Mouse (Mus musculus) liver, embryonic 14.5 days (tissue): ENCODE data around the gene Scn9a. TPM values are rescaled to one million over a fixed set of nuclear protein-coding genes. Genes with fewer than 3 reads are reported as not detected.

Experiments
- ATAC-seq: fragments of 200-750 bp; cut with Nextera tagmentation; 2 replicates; pipeline ENCODE4 v1.8.0; 2017; ENCODE audit warnings: moderate number of reproducible peaks, mild to moderate bottlenecking, moderate library complexity; ENCODE audit not compliant: insufficient read depth
- DNase-seq, 3 experiments: peaks; one replicate each; pipeline ENCODE4 v3.0.0-alpha.2; 2012 to 2013; ENCODE audit warnings: low read depth in 3 of 3, low spot score in 3 of 3
- H3K27ac ChIP-seq: fragments of 300-500 bp; sonication (generic); 2 replicates; pipeline ENCODE4 v1.5.1; 2014; ENCODE audit warnings: moderate library complexity, mild to moderate bottlenecking, control low read depth, inconsistent platforms
- H3K27me3 ChIP-seq: fragments of 300-500 bp; sonication (generic); 2 replicates; pipeline ENCODE4 v1.6.1; 2014; ENCODE audit warnings: mild to moderate bottlenecking, low read length, moderate library complexity; ENCODE audit not compliant: control insufficient read depth, insufficient read depth
- H3K36me3 ChIP-seq: fragments of 300-500 bp; sonication (generic); replicated peaks from 2 replicates; pipeline ENCODE4 v1.6.1; 2014; ENCODE audit warnings: low read depth; ENCODE audit not compliant: control insufficient read depth, insufficient read depth
- H3K4me1 ChIP-seq, 2 experiments: fragments of 200-500 bp in 1 of 2; fragments of 300-500 bp in 1 of 2; sonication (generic) in 1 of 2; replicated peaks; 2 replicates each; pipeline ENCODE4 v1.6.1; 2012 to 2014; ENCODE audit warnings: antibody characterized with exemption in 1 of 2, inconsistent platforms in 1 of 2, low read length in 1 of 2; ENCODE audit not compliant: control insufficient read depth in 2 of 2, insufficient read depth in 2 of 2
- H3K4me2 ChIP-seq: fragments of 300-500 bp; sonication (generic); 2 replicates; pipeline ENCODE4 v1.6.1; 2014; ENCODE audit warnings: low read depth, mild to moderate bottlenecking, control low read depth, moderate library complexity
- H3K4me3 ChIP-seq, 2 experiments: fragments of 200-500 bp in 1 of 2; fragments of 300-500 bp in 1 of 2; sonication (generic) in 1 of 2; 2 replicates each; pipeline ENCODE4 v1.5.1; 2012 to 2014; ENCODE audit warnings: low read depth in 2 of 2, low read length in 2 of 2, mild to moderate bottlenecking in 2 of 2, control low read depth in 1 of 2, inconsistent platforms in 1 of 2, moderate library complexity in 1 of 2; ENCODE audit not compliant: insufficient read depth in 1 of 2
- H3K9ac ChIP-seq: fragments of 300-500 bp; sonication (generic); replicated peaks from 2 replicates; pipeline ENCODE4 v1.6.1; 2014; ENCODE audit warnings: mild to moderate bottlenecking, control low read depth, moderate library complexity
- H3K9me3 ChIP-seq: fragments of 300-500 bp; sonication (generic); 2 replicates; pipeline ENCODE4 v1.6.1; 2016; ENCODE audit warnings: low read length, mixed read lengths; ENCODE audit not compliant: control insufficient read depth
- CTCF ChIP-seq: IDR thresholded peaks from 2 replicates; pipeline ENCODE4 v1.5.1; 2016; ENCODE audit warnings: antibody characterized with exemption, low read depth, control low read depth
- EP300 ChIP-seq: IDR thresholded peaks from 2 replicates; pipeline ENCODE4 v1.6.1; 2016; ENCODE audit warnings: antibody characterized with exemption, low read depth
- WGBS: fragments of 180-500 bp; shearing (Covaris S2); extraction: QIAGEN DNeasy Blood & Tissue Kit; methylation state at CpG from one replicate; pipeline ENCODE4 v1.1.7; 2014; ENCODE audit not compliant: insufficient replicate concordance; 5-methylcytosine and 5-hydroxymethylcytosine counted together
- polyA plus RNA-seq, 2 experiments: library from polyadenylated mRNA; depleted of rRNA in 1 of 2; stranded (reverse) in 1 of 2; unstranded in 1 of 2; fragments of >200 nt; fragmentation: Nextera tagmentation in 1 of 2; extraction: Ambion mirVana in 1 of 2; gene quantifications; 2 replicates each; pipeline versions ENCODE4 v1.2.1 to v1.2.3; 2012 to 2014

The Scn9a gene
- polyA plus RNA-seq (2012; rRNA removed) (under 0.01 and 0.01 TPM in 2 replicates), polyA plus RNA-seq (2014; fragmentation: Nextera tagmentation; extraction: Ambion mirVana) (not detected in 2 replicates)

DNA sequence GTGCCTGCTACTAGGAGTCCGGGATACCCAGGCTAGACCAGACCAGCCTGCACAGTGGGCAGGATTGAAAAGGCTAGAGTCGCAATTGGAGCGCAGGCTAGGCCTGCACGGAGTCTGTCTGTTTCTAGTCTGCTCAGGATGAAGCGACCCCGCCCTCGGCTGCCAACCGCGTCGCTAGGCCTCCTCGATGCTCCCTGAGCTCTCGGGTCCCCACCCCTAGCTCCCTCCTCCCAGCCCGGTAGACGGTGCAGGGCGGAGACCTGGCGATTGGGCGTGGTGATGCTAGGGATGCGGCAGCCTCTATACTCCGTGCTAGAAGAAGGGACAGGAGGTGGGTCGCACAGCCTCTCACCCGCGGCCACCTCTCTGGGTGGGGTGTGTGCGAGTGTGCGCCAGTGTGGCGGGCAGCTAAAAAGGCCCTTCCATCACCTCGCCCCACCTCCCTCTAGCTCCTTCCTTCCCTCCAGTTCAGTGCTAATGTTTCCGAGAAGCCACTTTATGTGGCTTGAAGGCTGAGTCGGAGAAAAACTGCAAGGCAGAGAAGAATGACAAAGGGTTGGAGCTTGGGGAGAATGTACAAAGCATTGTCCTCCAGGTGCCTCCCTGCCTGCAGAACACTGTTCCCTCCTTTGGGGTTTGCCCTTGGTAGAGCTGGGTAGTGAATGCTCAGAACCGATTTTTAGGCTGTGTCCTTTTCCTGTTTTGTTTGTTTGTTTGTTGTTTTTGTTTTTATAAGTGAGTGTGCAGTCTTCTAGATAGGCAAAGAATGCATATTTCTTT lies at the start of gene Scn9a:
Gene Scn9a (minus strand): TSS at position 383 of the 780 bp plus-strand sequence.
- ATAC-seq: no peak
- H3K36me3 ChIP-seq: no peaks in the 10 kb centered on the region
- no peak within 1 kb of the TSS for H3K27ac ChIP-seq
- no peak within 1 kb of the TSS for H3K4me3 ChIP-seq
- no peaks in the 10 kb centered on the region for H3K9me3 ChIP-seq
- no peak within 1 kb of the TSS for H3K9ac ChIP-seq
- no peak for TF ChIP-seq EP300
- TF ChIP-seq CTCF: no peak
- DNase-seq: no peak
- H3K4me1 ChIP-seq: no peaks in the 10 kb centered on the region
- peaks cover 5% of the 10 kb centered on the region for H3K27me3 ChIP-seq
- 2% methylated on average over 29 of the region's 29 CpGs for WGBS
- H3K4me2 ChIP-seq: no peak within 1 kb of the TSS

- DNase-seq: no peak
- no peak for ATAC-seq
- no peaks in the 10 kb centered on the region for H3K9me3 ChIP-seq
- 79% methylated on average over 1 of the region's 1 CpGs for WGBS
- no peak for TF ChIP-seq EP300
- no peak for TF ChIP-seq CTCF
- no peak overlapping the region for H3K4me3 ChIP-seq
- no peaks in the 10 kb centered on the region for H3K4me1 ChIP-seq
- H3K9ac ChIP-seq: no peak overlapping the region
- no peaks in the 10 kb centered on the region for H3K27me3 ChIP-seq
- no peak overlapping the region for H3K4me2 ChIP-seq
- no peaks in the 10 kb centered on the region for H3K36me3 ChIP-seq
- H3K27ac ChIP-seq: no peak overlapping the region
These were observed 27.2 kb upstream of the Scn9a start for GRCm38 (mm10) chr2:66661988-66662387.

DNA sequence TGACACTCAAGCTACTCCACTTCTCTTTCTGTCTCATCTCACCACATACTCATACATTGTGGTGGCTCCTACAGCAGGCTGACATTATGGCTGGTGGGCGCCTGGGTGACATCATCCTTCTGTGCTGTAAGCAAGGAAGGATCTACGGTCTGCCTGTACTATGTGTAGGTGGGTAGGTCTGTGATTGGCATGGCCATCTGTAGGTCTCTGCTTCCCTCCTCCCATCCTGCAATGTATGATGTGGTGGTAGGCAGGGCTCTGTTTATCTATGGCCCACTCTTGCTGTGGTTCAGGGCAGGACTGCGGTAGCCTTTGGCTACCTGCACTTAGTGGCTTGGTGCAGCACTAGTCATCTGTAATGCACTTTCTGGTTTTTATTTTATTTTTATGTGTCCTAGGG lies 21.7 kb upstream of the Scn9a start:
- Histone ChIP-seq H3K9ac (no peak overlapping the region), H3K27ac (no peak overlapping the region), H3K9me3 (no peaks in the 10 kb centered on the region), H3K4me1 (no peaks in the 10 kb centered on the region), H3K4me2 (no peak overlapping the region), H3K4me3 (no peak overlapping the region), H3K36me3 (no peaks in the 10 kb centered on the region), H3K27me3 (no peaks in the 10 kb centered on the region)
- 79% methylated on average over 3 of the region's 3 CpGs for WGBS
- no peak for TF ChIP-seq CTCF
- no peak for TF ChIP-seq EP300
- ATAC-seq: no peak
- DNase-seq: no peak

DNA sequence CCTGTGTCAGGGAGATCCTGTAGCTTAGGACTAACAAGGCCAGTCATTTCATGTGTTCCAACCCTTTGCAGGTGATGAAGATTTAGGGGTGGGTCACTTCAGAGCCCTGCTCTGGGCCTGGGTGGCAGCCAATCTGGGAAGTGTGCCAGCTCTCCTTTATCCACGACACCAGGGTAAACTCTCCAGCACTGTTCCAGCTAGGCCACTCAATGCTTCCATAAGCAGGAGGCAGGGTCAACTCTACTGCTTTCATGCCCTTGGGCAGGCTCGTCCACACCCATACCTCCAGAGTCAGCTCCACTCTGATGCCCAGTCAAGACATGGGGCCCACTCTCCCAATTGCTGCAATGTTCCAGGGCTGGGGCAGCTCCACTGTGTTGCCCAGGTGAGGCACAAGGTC lies 20.7 kb upstream of the Scn9a start:
- Histone ChIP-seq H3K9ac (no peak overlapping the region), H3K4me2 (no peak overlapping the region), H3K4me1 (no peaks in the 10 kb centered on the region), H3K27ac (no peak overlapping the region), H3K9me3 (no peaks in the 10 kb centered on the region), H3K4me3 (no peak overlapping the region), H3K27me3 (no peaks in the 10 kb centered on the region), H3K36me3 (no peaks in the 10 kb centered on the region)
- WGBS: 51% methylated on average over 2 of the region's 2 CpGs
- no peak for TF ChIP-seq CTCF
- no peak for TF ChIP-seq EP300
- no peak for ATAC-seq
- no peak for DNase-seq

- 22% methylated on average over 5 of the region's 5 CpGs for WGBS
- Histone ChIP-seq H3K4me3 (no peak overlapping the region), H3K27ac (no peak overlapping the region), H3K4me1 (no peaks in the 10 kb centered on the region), H3K36me3 (no peaks in the 10 kb centered on the region), H3K4me2 (no peak overlapping the region), H3K27me3 (no peaks in the 10 kb centered on the region), H3K9ac (no peak overlapping the region), H3K9me3 (no peaks in the 10 kb centered on the region)
- no peak for DNase-seq
- no peak for ATAC-seq
- TF ChIP-seq CTCF: no peak; the same call in 1 of the 2 replicates
- no peak for TF ChIP-seq EP300
These were observed 9.6 kb upstream of the Scn9a start for GRCm38 (mm10) chr2:66644384-66644783.
